Mouse (Mus musculus) liver, embryonic 15.5 days (tissue): ENCODE data around the gene Zfp609. TPM values are rescaled to one million over a fixed set of nuclear protein-coding genes. Genes with fewer than 3 reads are reported as not detected.

ENCODE experiments used
- ATAC-seq: fragments of 200-750 bp; cut with Nextera tagmentation; 2 replicates; pipeline ENCODE4 v1.8.0; 2017; ENCODE audit warnings: moderate number of reproducible peaks, mild to moderate bottlenecking, moderate library complexity; ENCODE audit not compliant: insufficient read depth
- H3K27ac ChIP-seq: fragments of 300-500 bp; sonication (generic); replicated peaks from 2 replicates; pipeline ENCODE4 v1.5.1; 2015; ENCODE audit warnings: mild to moderate bottlenecking, inconsistent platforms
- H3K27me3 ChIP-seq: fragments of 300-500 bp; sonication (generic); 2 replicates; pipeline ENCODE4 v1.6.1; 2015; ENCODE audit warnings: mild to moderate bottlenecking, inconsistent platforms
- H3K36me3 ChIP-seq: fragments of 300-500 bp; sonication (generic); replicated peaks from 2 replicates; pipeline ENCODE4 v1.6.1; 2015; ENCODE audit warnings: moderate library complexity, mild to moderate bottlenecking, inconsistent platforms
- H3K4me1 ChIP-seq: fragments of 300-500 bp; sonication (generic); replicated peaks from 2 replicates; pipeline ENCODE4 v1.6.1; 2015; ENCODE audit warnings: inconsistent platforms
- H3K4me2 ChIP-seq: fragments of 300-500 bp; sonication (generic); 2 replicates; pipeline ENCODE4 v1.6.1; 2015; ENCODE audit warnings: moderate library complexity, mild to moderate bottlenecking, inconsistent platforms
- H3K4me3 ChIP-seq: fragments of 300-500 bp; sonication (generic); replicated peaks from 2 replicates; pipeline ENCODE4 v1.5.1; 2015; ENCODE audit warnings: mild to moderate bottlenecking, inconsistent platforms
- H3K9ac ChIP-seq: fragments of 300-500 bp; sonication (generic); 2 replicates; pipeline ENCODE4 v1.6.1; 2015; ENCODE audit warnings: moderate library complexity, mild to moderate bottlenecking, inconsistent platforms
- H3K9me3 ChIP-seq: fragments of 300-500 bp; sonication (generic); replicated peaks from 2 replicates; pipeline ENCODE4 v1.6.1; 2016; ENCODE audit warnings: inconsistent platforms
- WGBS: fragments of 180-500 bp; shearing (Covaris S2); methylation state at CpG from one replicate; pipeline ENCODE4 v1.1.7; 2015; ENCODE audit warnings: mixed read lengths; ENCODE audit not compliant: insufficient replicate concordance; 5-methylcytosine and 5-hydroxymethylcytosine counted together
- polyA plus RNA-seq: library from polyadenylated mRNA; unstranded; fragments of >200 nt; fragmentation: Nextera tagmentation; extraction: Ambion mirVana; gene quantifications from 2 replicates; pipeline ENCODE4 v1.2.1, GENCODE M21; 2015

Gene Zfp609
- polyA plus RNA-seq, 1 experiment from 2014 or later: 1.6 TPM

- H3K4me2 ChIP-seq: no peak overlapping the region
- no peak overlapping the region for H3K27ac ChIP-seq
- 12% methylated on average over 1 of the region's 1 CpGs for WGBS
- no peaks in the 10 kb centered on the region for H3K36me3 ChIP-seq
- H3K4me1 ChIP-seq: peaks cover 2% of the 10 kb centered on the region; the same call in 1 of the 2 replicates
- H3K27me3 ChIP-seq: no peaks in the 10 kb centered on the region
- no peaks in the 10 kb centered on the region for H3K9me3 ChIP-seq
- H3K9ac ChIP-seq: no peak overlapping the region
- H3K4me3 ChIP-seq: no peak overlapping the region
- ATAC-seq: no peak
These were observed 177.4 kb downstream of the Zfp609 start for GRCm38 (mm10) chr9:65649997-65650396.

- Histone ChIP-seq H3K4me1 (no peaks in the 10 kb centered on the region), H3K9ac (no peak overlapping the region), H3K4me2 (no peak overlapping the region), H3K36me3 (no peaks in the 10 kb centered on the region), H3K4me3 (no peak overlapping the region), H3K9me3 (no peaks in the 10 kb centered on the region), H3K27ac (no peak overlapping the region), H3K27me3 (no peaks in the 10 kb centered on the region)
- ATAC-seq: no peak
- 78% methylated on average over 13 of the region's 13 CpGs for WGBS
These were observed 178.6 kb downstream of the Zfp609 start for GRCm38 (mm10) chr9:65648730-65649129.

- Histone ChIP-seq H3K4me3 (no peak overlapping the region), H3K4me1 (no peaks in the 10 kb centered on the region), H3K9ac (no peak overlapping the region), H3K27me3 (0 out of 2 replicates have a peak, but pooled peaks cover 3% of the 10 kb centered on the region), H3K4me2 (no peak overlapping the region), H3K9me3 (no peaks in the 10 kb centered on the region), H3K27ac (no peak overlapping the region), H3K36me3 (no peaks in the 10 kb centered on the region)
- 50% methylated on average over 2 of the region's 2 CpGs for WGBS
- ATAC-seq: no peak
These were observed 180.6 kb downstream of the Zfp609 start for GRCm38 (mm10) chr9:65646782-65647181.

GRCm38 (mm10) chr9:65645984-65646383 is 181.4 kb downstream of the Zfp609 start:
- Histone ChIP-seq H3K9me3 (no peaks in the 10 kb centered on the region), H3K4me2 (no peak overlapping the region), H3K4me3 (no peak overlapping the region), H3K27me3 (0 out of 2 replicates have a peak, but pooled peaks cover 6% of the 10 kb centered on the region), H3K27ac (no peak overlapping the region), H3K36me3 (no peaks in the 10 kb centered on the region), H3K4me1 (no peaks in the 10 kb centered on the region), H3K9ac (no peak overlapping the region)
- 32% methylated on average over 3 of the region's 3 CpGs for whole genome bisulfite sequencing
- ATAC-seq: no peak

- Histone ChIP-seq H3K36me3 (no peaks in the 10 kb centered on the region), H3K9ac (no peak overlapping the region), H3K4me3 (no peak overlapping the region), H3K27me3 (0 out of 2 replicates have a peak, but pooled peaks cover 13% of the 10 kb centered on the region), H3K27ac (no peak overlapping the region), H3K9me3 (no peaks in the 10 kb centered on the region), H3K4me1 (no peaks in the 10 kb centered on the region), H3K4me2 (no peak overlapping the region)
- WGBS: 65% methylated on average over 4 of the region's 4 CpGs
- no peak for ATAC-seq
These were observed 182.4 kb downstream of the Zfp609 start for GRCm38 (mm10) chr9:65644960-65645359.

- Histone ChIP-seq H3K4me2 (no peak overlapping the region), H3K27ac (no peak overlapping the region)
These were observed 184.8 kb downstream of the Zfp609 start for GRCm38 (mm10) chr9:65642546-65642945.

More at GRCm38 (mm10) chr9:65642546-65642945, 184.8 kb downstream of the Zfp609 start:
- Histone ChIP-seq H3K4me1 (no peaks in the 10 kb centered on the region), H3K9ac (no peak overlapping the region), H3K36me3 (no peaks in the 10 kb centered on the region), H3K27me3 (peaks cover 13% of the 10 kb centered on the region; the same call in 1 of the 2 replicates), H3K9me3 (no peaks in the 10 kb centered on the region), H3K4me3 (no peak overlapping the region)
- no peak for ATAC-seq

Other genes with a start within 250 kb of the Zfp609 start
- gene Plekho2, start 247.5 kb downstream of the Zfp609 start, polyA plus RNA-seq: 27.0 and 27.3 TPM in 2 replicates
- 10.0 and 13.2 TPM in 2 replicates for gene Pif1, start 240.4 kb downstream of the Zfp609 start, polyA plus RNA-seq
- 11.3 and 11.8 TPM in 2 replicates for gene Rbpms2, start 197.9 kb downstream of the Zfp609 start, polyA plus RNA-seq
- 48.8 and 51.7 TPM in 2 replicates for gene Oaz2, start 159.6 kb downstream of the Zfp609 start, polyA plus RNA-seq
- 77.9 and 88.8 TPM in 2 replicates for gene Pclaf, start 62.7 kb upstream of the Zfp609 start, polyA plus RNA-seq
- 10.0 and 10.9 TPM in 2 replicates for gene Trip4, start 81.2 kb upstream of the Zfp609 start, polyA plus RNA-seq
- gene Csnk1g1, start 81.4 kb upstream of the Zfp609 start, polyA plus RNA-seq: 3.1 and 3.7 TPM in 2 replicates
- gene Ppib, start 232.7 kb upstream of the Zfp609 start, polyA plus RNA-seq: 384 and 391 TPM in 2 replicates
- 34.9 and 36.4 TPM in 2 replicates for gene Snx22, start 242.2 kb upstream of the Zfp609 start, polyA plus RNA-seq